Mouse (Mus musculus): ENCODE measurements around the gene Iars. TPM values are rescaled to one million over a fixed set of nuclear protein-coding genes. Genes with fewer than 3 reads are reported as not detected.
A peak's percentile ranks its signal among the peaks of the same experiment; 100 is the strongest.

Gene Iars
- polyA plus RNA-seq, 1 experiment: 11.5 TPM

DNA sequence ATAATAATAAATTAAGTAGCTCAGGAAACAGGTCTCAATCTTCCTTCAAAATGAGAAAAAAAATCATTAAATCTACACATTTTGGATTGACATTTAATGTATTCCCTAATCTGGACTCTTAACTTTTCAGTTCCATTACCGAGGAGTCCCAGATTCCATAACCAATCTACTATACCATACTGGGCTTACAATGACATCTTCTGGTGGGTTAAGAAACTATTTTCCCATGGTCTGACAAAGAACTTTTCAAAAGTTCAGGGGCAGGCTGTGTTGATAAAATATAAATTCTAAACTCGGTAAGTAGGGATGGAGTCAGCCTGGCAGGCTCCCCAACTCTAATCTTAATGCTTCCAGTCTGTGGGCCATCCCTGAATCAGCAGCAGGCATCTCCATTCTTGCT lies 30.8 kb upstream of the Iars start:
- 69% methylated on average over 2 of the region's 2 CpGs for WGBS
- TF ChIP-seq CTCF (IDR thresholded peaks at IDR 0.05; ENCODE audit: extremely low read depth, insufficient read depth, insufficient read length, insufficient replicate concordance) (no peak), POLR2A (IDR thresholded peaks at IDR 0.05; ENCODE audit: low read depth, low read length) (no peak)
- no peaks in the 10 kb centered on the region; the same call in 1 of the 2 replicates for H3K36me3 ChIP-seq (ENCODE audit: control insufficient read depth, insufficient read depth, low read length)
- no peak overlapping the region for H3K27ac ChIP-seq (ENCODE audit: insufficient read depth, low read length)
- H3K27me3 ChIP-seq (ENCODE audit: control insufficient read depth, insufficient read depth, low read length): no peaks in the 10 kb centered on the region
- H3K4me1 ChIP-seq (ENCODE audit: control insufficient read depth, insufficient read depth, insufficient read length): no peaks in the 10 kb centered on the region
- H3K4me3 ChIP-seq (ENCODE audit: extremely low read depth, insufficient read depth, insufficient read length): no peak overlapping the region
- no peak for DNase-seq (ENCODE audit: low read depth in 1 of 2, low spot score in 2 of 2)

DNA sequence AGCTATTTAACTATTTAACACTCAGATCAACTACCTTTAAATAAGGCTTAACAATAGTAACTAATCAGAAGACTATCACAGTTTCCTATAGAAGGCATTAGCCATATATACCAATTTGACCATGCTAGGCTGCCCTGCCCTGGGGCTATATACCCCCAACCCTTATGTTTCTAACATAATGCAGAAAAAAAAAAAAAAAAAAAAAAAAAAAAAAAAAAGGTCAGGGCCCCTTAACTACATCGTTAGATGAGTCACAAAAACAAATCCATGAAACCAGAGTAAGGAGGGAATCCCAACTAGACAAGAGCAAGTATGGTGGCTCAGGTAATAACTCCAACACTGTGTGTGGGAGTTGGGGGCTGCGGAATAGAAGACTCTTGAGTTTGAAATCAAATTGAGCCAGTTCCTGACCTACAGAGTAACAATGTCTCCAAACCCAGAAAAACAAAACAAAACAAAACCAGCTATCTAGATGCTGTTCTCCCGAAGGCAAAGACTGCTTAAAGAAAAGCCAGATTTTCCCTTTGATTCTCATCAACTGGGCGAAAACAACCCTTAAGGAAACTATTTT lies 30.0 kb upstream of the Iars start:
- no peaks in the 10 kb centered on the region for H3K27me3 ChIP-seq (ENCODE audit: control insufficient read depth, insufficient read depth, low read length)
- DNase-seq (ENCODE audit: low read depth in 1 of 2, low spot score in 2 of 2): no peak
- 1% methylated on average over 4 of the region's 4 CpGs for WGBS
- H3K27ac ChIP-seq (ENCODE audit: insufficient read depth, low read length): no peak overlapping the region
- H3K4me1 ChIP-seq (ENCODE audit: control insufficient read depth, insufficient read depth, insufficient read length): no peaks in the 10 kb centered on the region
- TF ChIP-seq POLR2A (IDR thresholded peaks at IDR 0.05; ENCODE audit: low read depth, low read length) (no peak), CTCF (IDR thresholded peaks at IDR 0.05; ENCODE audit: extremely low read depth, insufficient read depth, insufficient read length, insufficient replicate concordance) (no peak)
- H3K4me3 ChIP-seq (ENCODE audit: extremely low read depth, insufficient read depth, insufficient read length): peak overlapping the region; percentile 76; the same call in 1 of the 2 replicates
- H3K36me3 ChIP-seq (ENCODE audit: control insufficient read depth, insufficient read depth, low read length): peaks cover under 1% of the 10 kb centered on the region

DNA sequence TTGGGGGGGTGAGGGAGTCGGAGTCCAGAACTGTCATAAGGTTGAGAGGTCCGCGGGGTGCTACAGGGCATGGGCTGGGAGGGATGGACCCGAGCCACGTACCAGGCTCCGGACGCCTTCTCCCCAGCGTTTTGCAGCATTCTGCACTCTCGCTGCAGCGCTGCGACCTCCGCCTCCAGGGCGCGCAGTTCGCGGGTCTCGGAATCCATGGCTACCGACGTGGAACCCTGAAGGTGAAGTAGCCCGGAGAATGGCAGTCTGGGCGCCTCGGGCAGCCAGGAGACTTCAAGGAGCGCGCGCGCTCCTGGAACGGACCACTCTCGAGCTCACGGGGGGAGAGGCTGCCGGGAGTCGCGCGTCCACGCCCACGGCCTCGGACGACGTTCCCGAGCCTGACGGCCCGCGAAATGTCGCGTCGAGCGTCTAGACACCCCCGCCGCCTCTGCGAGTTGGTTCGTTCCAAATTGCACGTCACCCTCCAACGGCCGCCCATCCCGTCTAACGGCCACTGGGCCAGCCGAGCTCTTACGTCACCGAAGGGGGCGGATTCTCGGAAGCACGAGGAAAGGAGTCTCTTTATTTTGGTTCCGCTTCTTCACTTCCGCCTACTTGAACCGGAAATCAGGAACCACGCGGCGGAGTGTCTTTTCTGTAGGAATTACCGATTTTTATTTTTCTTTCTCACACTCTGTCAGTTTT lies 29.3 kb upstream of the Iars start, which contains the start of the genes Cenpp and Nol8:
Gene Cenpp (minus strand): TSS at position 305 of the 699 bp plus-strand sequence.
Gene Nol8 (plus strand): TSS at position 598 of the 699 bp plus-strand sequence.
- WGBS: under 1% methylated on average over 68 of the region's 68 CpGs
- H3K36me3 ChIP-seq (ENCODE audit: control insufficient read depth, insufficient read depth, low read length): peaks cover 5% of the 10 kb centered on the region
- no peaks in the 10 kb centered on the region for H3K27me3 ChIP-seq (ENCODE audit: control insufficient read depth, insufficient read depth, low read length)
- no peaks in the 10 kb centered on the region for H3K4me1 ChIP-seq (ENCODE audit: control insufficient read depth, insufficient read depth, insufficient read length)
- peak within 1 kb of the TSS; percentile 91 for H3K4me3 ChIP-seq (ENCODE audit: extremely low read depth, insufficient read depth, insufficient read length)
- TF ChIP-seq CTCF (IDR thresholded peaks at IDR 0.05; ENCODE audit: extremely low read depth, insufficient read depth, insufficient read length, insufficient replicate concordance) (no peak), POLR2A (IDR thresholded peaks at IDR 0.05; ENCODE audit: low read depth, low read length) (no peak)
- peak; percentile 98 to 100 for DNase-seq (ENCODE audit: low read depth in 1 of 2, low spot score in 2 of 2)
- peak within 1 kb of the TSS; percentile 44 for H3K27ac ChIP-seq (ENCODE audit: insufficient read depth, low read length)

DNA sequence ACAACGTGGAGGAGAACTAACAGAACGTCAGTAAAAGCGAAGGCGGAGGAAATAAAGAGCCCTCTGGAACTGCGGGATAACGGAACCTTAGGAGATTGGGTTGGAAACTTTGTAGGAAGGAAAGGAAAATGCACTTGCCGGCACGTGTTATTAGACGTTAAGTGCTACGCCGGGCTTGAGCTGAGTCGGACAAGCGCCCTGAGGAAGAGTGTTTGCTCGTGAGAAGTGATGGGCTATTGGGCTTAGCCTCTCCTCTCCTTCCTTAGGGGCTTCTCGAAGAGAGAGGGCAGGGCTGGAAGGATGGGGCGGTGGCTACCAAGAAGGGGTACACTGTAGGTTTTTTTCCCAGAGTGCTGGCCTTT lies 28.7 kb upstream of the Iars start:
- Histone ChIP-seq H3K4me3 (ENCODE audit: extremely low read depth, insufficient read depth, insufficient read length) (peak overlapping the region; percentile 91), H3K27ac (ENCODE audit: insufficient read depth, low read length) (peak overlapping the region; percentile 44), H3K27me3 (ENCODE audit: control insufficient read depth, insufficient read depth, low read length) (no peaks in the 10 kb centered on the region), H3K36me3 (ENCODE audit: control insufficient read depth, insufficient read depth, low read length) (peaks cover 5% of the 10 kb centered on the region), H3K4me1 (ENCODE audit: control insufficient read depth, insufficient read depth, insufficient read length) (no peaks in the 10 kb centered on the region)
- WGBS: under 1% methylated on average over 16 of the region's 16 CpGs
- DNase-seq (ENCODE audit: low read depth in 1 of 2, low spot score in 2 of 2): peak in 1 of 2 experiments; percentile 24
- no peak for TF ChIP-seq POLR2A (IDR thresholded peaks at IDR 0.05; ENCODE audit: low read depth, low read length)
- TF ChIP-seq CTCF (IDR thresholded peaks at IDR 0.05; ENCODE audit: extremely low read depth, insufficient read depth, insufficient read length, insufficient replicate concordance): no peak

DNA sequence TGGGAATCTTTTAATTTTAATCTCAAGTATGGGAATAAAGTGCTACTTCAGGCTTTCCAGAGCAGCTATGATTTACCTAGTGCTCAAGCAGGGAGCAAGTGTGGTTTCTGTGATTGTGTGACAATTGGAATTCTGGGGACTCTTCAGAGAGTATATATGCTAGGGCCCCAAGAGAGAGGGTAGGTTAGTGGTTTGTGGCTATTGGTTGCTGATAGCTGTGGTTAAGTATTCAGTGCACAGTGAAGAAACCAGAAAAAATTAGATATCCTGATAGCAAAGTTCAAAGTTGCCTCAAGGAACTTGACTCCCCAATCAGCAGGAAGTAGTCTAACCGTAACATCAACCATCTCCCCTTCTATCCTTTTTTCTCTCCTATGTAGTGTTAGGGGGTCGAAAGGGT lies 4.1 kb upstream of the Iars start:
- H3K4me1 ChIP-seq (ENCODE audit: control insufficient read depth, insufficient read depth, insufficient read length): no peaks in the 10 kb centered on the region; the same call in 1 of the 2 replicates
- H3K27me3 ChIP-seq (ENCODE audit: control insufficient read depth, insufficient read depth, low read length): no peaks in the 10 kb centered on the region
- DNase-seq (ENCODE audit: low read depth in 1 of 2, low spot score in 2 of 2): no peak
- H3K4me3 ChIP-seq (ENCODE audit: extremely low read depth, insufficient read depth, insufficient read length): no peak overlapping the region
- 66% methylated on average over 2 of the region's 2 CpGs for WGBS
- H3K27ac ChIP-seq (ENCODE audit: insufficient read depth, low read length): no peak overlapping the region
- H3K36me3 ChIP-seq (ENCODE audit: control insufficient read depth, insufficient read depth, low read length): peaks cover 15% of the 10 kb centered on the region
- TF ChIP-seq CTCF (IDR thresholded peaks at IDR 0.05; ENCODE audit: extremely low read depth, insufficient read depth, insufficient read length, insufficient replicate concordance) (no peak), POLR2A (IDR thresholded peaks at IDR 0.05; ENCODE audit: low read depth, low read length) (no peak)

DNA sequence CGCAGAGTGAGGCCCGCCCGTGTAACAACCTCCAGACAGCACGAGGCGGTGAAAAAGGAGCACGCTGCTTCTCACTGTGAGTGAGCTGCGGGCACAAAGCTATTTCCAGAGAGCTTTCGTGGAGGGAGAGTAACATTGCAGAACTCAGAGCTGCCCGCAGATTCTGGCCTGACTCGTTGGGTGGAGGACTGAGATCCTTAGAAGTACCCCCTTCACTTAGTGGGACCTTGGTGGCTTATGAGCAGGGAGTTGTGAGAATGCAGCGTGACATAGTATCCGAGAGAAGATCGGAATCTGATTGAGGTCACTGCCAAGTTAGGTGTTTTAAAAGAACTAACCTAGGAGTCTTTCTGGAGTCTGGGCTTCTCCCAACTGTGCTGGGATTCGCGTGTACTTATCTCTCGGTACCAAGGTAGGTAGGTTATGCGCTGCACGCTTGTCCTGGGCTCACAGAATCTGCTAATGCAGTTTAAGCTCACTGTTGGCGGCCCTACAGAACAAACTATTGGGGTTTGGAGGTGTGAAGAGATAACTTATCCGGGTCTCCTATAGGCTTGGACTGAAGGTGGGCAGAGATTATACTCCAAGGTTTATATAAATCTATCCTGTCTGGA lies 440 bp downstream of the Iars start:
- no peak for DNase-seq (ENCODE audit: low read depth in 1 of 2, low spot score in 2 of 2)
- Histone ChIP-seq H3K36me3 (ENCODE audit: control insufficient read depth, insufficient read depth, low read length) (peaks cover 2% of the 10 kb centered on the region), H3K27ac (ENCODE audit: insufficient read depth, low read length) (peak overlapping the region; percentile 22), H3K27me3 (ENCODE audit: control insufficient read depth, insufficient read depth, low read length) (no peaks in the 10 kb centered on the region), H3K4me3 (ENCODE audit: extremely low read depth, insufficient read depth, insufficient read length) (peak overlapping the region; percentile 74), H3K4me1 (ENCODE audit: control insufficient read depth, insufficient read depth, insufficient read length) (peaks cover 2% of the 10 kb centered on the region; the same call in 1 of the 2 replicates)
- TF ChIP-seq CTCF (IDR thresholded peaks at IDR 0.05; ENCODE audit: extremely low read depth, insufficient read depth, insufficient read length, insufficient replicate concordance) (no peak), POLR2A (IDR thresholded peaks at IDR 0.05; ENCODE audit: low read depth, low read length) (no peak)
- under 1% methylated on average over 20 of the region's 20 CpGs for WGBS
